Mouse (Mus musculus): ENCODE data around the gene Npc2. TPM values are rescaled to one million over a fixed set of nuclear protein-coding genes. Genes with fewer than 3 reads are reported as not detected.

The Npc2 gene
- polyA plus RNA-seq, 1 experiment from 2014 or later: 40.3 TPM

Other genes with a start within 250 kb of the Npc2 start
- not detected in 2 replicates for gene Vsx2, start 203.4 kb downstream of the Npc2 start, polyA plus RNA-seq (2014; fragmentation: Nextera tagmentation; extraction: Ambion mirVana)
- 8.2 and 9.5 TPM in 2 replicates for gene Abcd4, start 155.7 kb downstream of the Npc2 start, polyA plus RNA-seq (2014; fragmentation: Nextera tagmentation; extraction: Ambion mirVana)
- not detected in 2 replicates for gene Vrtn, start 132.1 kb downstream of the Npc2 start, polyA plus RNA-seq (2014; fragmentation: Nextera tagmentation; extraction: Ambion mirVana)
- gene Syndig1l, start 74.3 kb downstream of the Npc2 start, polyA plus RNA-seq (2014; fragmentation: Nextera tagmentation; extraction: Ambion mirVana): 0.08 and 0.12 TPM in 2 replicates
- 139 TPM in 2 replicates for gene Isca2, start 99 bp upstream of the Npc2 start, polyA plus RNA-seq (2014; fragmentation: Nextera tagmentation; extraction: Ambion mirVana)
- 0.16 and 0.29 TPM in 2 replicates for gene Ltbp2, start 103.4 kb upstream of the Npc2 start, polyA plus RNA-seq (2014; fragmentation: Nextera tagmentation; extraction: Ambion mirVana)
- 205 and 215 TPM in 2 replicates for gene Fcf1, start 197.7 kb upstream of the Npc2 start, polyA plus RNA-seq (2014; fragmentation: Nextera tagmentation; extraction: Ambion mirVana)
- gene Arel1, start 197.7 kb upstream of the Npc2 start, polyA plus RNA-seq (2014; fragmentation: Nextera tagmentation; extraction: Ambion mirVana): 19.6 and 22.9 TPM in 2 replicates
- gene Ylpm1, start 223.2 kb upstream of the Npc2 start, polyA plus RNA-seq (2014; fragmentation: Nextera tagmentation; extraction: Ambion mirVana): 25.5 and 30.7 TPM in 2 replicates